Mouse (Mus musculus) megakaryocyte, embryonic 14.5 days (primary cell): ENCODE data around the gene Gm5580. TPM values are rescaled to one million over a fixed set of nuclear protein-coding genes. Genes with fewer than 3 reads are reported as not detected.
"Not testable (repeated sequence)": the region's sequence is repeated elsewhere in the genome, so short reads cannot be mapped to it uniquely, and the experiment has no call there.

Experiments used
- H3K27me3 ChIP-seq: replicated peaks from 2 replicates; pipeline ENCODE3; 2012; ENCODE audit warnings: inconsistent platforms
- H3K36me3 ChIP-seq: replicated peaks from 2 replicates; pipeline ENCODE3; 2012; ENCODE audit warnings: low read length, inconsistent platforms, mixed read lengths
- H3K4me1 ChIP-seq: 2 replicates; pipeline ENCODE4 v1.6.1; 2012; ENCODE audit warnings: inconsistent platforms
- H3K4me3 ChIP-seq: replicated peaks from 2 replicates; pipeline ENCODE3; 2012; ENCODE audit warnings: moderate library complexity, mild to moderate bottlenecking, inconsistent platforms
- H3K9me3 ChIP-seq: 2 replicates; pipeline ENCODE4 v1.6.1; 2012; ENCODE audit warnings: inconsistent platforms
- FLI1 ChIP-seq: IDR thresholded peaks from 2 replicates; pipeline ENCODE4 v1.6.1; 2012; ENCODE audit warnings: low read length, inconsistent platforms, mixed read lengths
- GATA1 ChIP-seq: IDR thresholded peaks from 3 replicates; pipeline ENCODE4 v1.6.1; 2012; ENCODE audit warnings: mixed read lengths, low read length, inconsistent platforms, borderline replicate concordance
- polyA plus RNA-seq: library from polyadenylated mRNA; stranded (reverse); fragments of >175 nt; gene quantifications from 2 replicates; pipeline ENCODE4 v1.2.3, GENCODE M21; 2012; ENCODE audit warnings: low replicate concordance; ENCODE audit not compliant: insufficient read depth

Gene Gm5580
- polyA plus RNA-seq: 0.07 TPM in 1 of 2 replicates, not detected in the other

DNA sequence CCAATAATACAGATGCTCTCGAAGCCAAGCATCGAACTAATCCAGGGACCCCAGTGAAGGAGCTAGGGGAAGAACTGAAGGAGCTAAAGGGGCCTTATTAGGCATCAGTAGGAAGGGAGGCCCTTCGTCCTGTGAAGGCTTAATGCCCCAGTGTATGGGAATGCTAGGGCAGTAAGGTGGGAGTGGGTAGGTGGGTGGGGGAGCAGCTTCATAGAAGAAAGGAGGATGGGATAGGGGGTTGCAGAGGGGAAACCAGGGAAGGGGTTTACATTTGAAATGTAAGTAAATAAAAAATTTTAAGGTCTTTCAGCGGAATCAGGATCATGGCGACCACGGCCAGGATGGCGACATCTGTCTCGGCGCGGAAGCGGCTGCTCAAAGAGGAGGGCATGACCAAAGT lies at the start of gene Gm5580:
Gene Gm5580, plus strand, starts transcription at position 301 of the 400 bp plus-strand sequence.
- not testable (repeated sequence) for H3K36me3 ChIP-seq, H3K27me3 ChIP-seq, H3K9me3 ChIP-seq, H3K4me3 ChIP-seq
- peaks cover 18% of the 10 kb centered on the region for H3K4me1 ChIP-seq

DNA sequence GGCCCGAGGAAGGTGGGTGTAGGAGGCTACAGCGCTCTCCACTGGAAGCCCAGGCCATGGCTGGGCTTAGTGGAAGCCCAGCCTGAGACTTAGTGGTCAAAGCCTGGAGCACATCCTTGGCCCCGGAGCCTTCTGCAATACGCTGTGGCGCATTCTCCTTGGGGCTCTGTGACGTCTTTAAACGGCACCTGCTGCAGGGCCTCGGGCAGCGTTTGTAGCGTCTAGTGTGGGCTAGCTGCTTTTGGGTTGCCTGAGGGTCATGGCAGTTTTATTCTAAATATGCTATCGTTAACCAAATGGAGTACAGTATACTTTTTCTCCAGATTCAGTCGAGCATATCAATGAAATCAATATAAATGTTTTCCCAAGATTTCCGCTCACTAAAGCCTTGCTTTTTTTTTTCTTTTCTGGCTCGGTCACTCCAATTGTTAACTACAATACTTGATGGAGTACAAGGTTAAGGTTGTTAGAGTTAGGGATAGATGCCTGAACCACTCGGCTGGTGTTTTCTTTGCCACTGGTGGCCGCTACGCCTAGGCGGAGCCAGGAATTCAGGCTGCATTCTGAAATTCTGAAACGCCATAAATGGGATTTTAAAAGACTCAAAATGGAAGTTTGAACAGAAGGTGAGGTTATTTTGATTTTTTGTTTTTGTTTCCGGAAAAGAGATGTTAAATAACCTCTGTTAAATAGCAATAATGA lies 44.5 kb upstream of the Gm5580 start, which contains the start of gene Olfr212:
Gene Olfr212, plus strand, starts transcription at position 215 of the 702 bp plus-strand sequence.
- H3K36me3 ChIP-seq, H3K4me1 ChIP-seq, H3K27me3 ChIP-seq, H3K4me3 ChIP-seq: not testable (repeated sequence)
- H3K9me3 ChIP-seq: peaks cover 41% of the 10 kb centered on the region

DNA sequence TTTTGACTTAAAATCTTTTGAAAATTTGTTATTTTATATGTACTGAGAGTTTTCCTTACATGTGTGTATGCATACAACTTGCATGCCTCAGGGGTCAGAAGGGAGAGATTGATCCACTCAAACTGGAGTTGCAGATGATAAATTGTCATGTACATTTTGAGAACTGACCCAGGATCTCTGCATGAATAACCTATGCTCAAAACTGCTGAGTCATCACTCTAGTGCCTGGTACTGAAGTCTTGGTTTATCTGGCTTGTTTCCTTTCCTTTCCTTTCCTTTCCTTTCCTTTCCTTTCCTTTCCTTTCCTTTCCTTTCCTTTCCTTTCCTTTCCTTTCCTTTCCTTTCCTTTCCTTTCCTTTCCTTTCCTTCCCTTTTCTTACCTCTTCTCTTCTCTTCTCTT lies 36.1 kb upstream of the Gm5580 start:
- peaks cover 6% of the 10 kb centered on the region for H3K9me3 ChIP-seq
- H3K36me3 ChIP-seq: no peaks in the 10 kb centered on the region
- no peaks in the 10 kb centered on the region for H3K4me1 ChIP-seq
- TF ChIP-seq GATA1 (no peak), FLI1 (no peak)
- peaks cover 2% of the 10 kb centered on the region for H3K27me3 ChIP-seq
- H3K4me3 ChIP-seq: no peak overlapping the region

DNA sequence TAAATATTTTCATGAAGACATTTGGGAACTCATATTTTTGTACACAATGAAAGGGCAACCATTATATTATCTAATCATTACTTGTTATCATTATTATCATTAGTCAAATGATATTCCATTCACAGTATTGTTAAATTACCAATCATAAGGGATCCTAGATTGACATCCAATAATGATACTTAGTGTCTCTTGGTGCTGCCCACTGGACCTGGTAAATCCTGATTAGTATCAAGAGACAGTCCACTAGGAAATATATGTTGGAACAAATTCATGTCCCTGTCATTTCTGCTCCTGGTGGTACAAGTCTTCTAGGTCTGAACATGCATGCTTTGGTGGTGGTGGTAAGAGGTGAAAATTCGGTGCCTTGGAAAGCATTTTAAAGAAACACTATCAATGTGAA lies 12.8 kb upstream of the Gm5580 start, which contains the start of gene Olfr213:
Gene Olfr213, plus strand, starts transcription at position 301 of the 400 bp plus-strand sequence.
- TF ChIP-seq GATA1 (no peak), FLI1 (no peak)
- H3K9me3 ChIP-seq: 0 out of 2 replicates have a peak, but pooled peaks cover 4% of the 10 kb centered on the region

DNA sequence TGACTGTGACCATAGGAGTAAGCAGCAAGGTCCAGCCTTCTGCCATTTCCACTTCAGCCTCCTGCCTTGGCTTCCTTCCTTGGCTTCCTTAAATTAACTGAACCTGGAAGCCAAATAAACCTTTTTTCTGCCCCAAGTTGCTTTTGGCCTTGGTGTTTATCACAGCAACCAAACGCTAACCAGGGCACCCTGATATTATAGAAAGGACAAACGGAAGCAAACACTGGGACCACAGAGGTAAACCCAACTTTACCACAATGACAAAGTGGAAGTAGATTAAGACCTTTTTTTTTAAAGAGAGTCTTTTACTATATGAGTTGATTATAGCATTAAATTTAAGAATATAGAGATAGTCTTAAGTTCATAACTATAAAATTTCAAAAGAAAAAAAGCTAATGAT lies 8.4 kb upstream of the Gm5580 start:
- Histone ChIP-seq H3K9me3 (no peaks in the 10 kb centered on the region), H3K4me3 (no peak overlapping the region), H3K36me3 (no peaks in the 10 kb centered on the region), H3K4me1 (peaks cover 34% of the 10 kb centered on the region), H3K27me3 (no peaks in the 10 kb centered on the region)
- TF ChIP-seq GATA1 (no peak), FLI1 (no peak)

More for the DNA sequence above, 12.8 kb upstream of the Gm5580 start, which contains the start of gene Olfr213:
- Histone ChIP-seq H3K27me3 (no peaks in the 10 kb centered on the region), H3K4me3 (no peak within 1 kb of the TSS), H3K36me3 (no peaks in the 10 kb centered on the region), H3K4me1 (peaks cover 12% of the 10 kb centered on the region)

DNA sequence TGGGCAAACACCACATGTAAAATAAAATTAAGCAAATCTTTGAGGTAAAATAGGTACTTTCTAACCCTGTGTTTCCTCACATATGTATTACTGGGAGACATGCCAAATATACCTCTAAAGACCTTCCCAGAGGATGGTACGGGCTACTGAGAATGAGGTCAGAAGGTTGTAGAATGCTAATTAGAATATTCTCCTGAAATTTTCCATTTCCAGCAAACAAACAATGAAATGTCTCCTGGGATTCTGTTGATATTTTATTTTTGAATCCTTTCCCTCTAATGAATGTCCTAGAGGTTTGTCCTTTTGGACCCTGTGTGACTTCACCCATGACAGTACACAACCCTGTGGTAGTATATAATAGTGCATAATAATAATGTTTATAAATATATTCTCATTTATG lies 3.0 kb downstream of the Gm5580 start, which contains the start of gene Olfr214:
Gene Olfr214, plus strand, starts transcription at position 301 of the 400 bp plus-strand sequence.
- Histone ChIP-seq H3K9me3 (peaks cover 9% of the 10 kb centered on the region), H3K4me1 (0 out of 2 replicates have a peak, but pooled peaks cover 4% of the 10 kb centered on the region), H3K4me3 (no peak within 1 kb of the TSS), H3K27me3 (peaks cover 7% of the 10 kb centered on the region), H3K36me3 (no peaks in the 10 kb centered on the region)
- TF ChIP-seq FLI1 (no peak), GATA1 (no peak)

DNA sequence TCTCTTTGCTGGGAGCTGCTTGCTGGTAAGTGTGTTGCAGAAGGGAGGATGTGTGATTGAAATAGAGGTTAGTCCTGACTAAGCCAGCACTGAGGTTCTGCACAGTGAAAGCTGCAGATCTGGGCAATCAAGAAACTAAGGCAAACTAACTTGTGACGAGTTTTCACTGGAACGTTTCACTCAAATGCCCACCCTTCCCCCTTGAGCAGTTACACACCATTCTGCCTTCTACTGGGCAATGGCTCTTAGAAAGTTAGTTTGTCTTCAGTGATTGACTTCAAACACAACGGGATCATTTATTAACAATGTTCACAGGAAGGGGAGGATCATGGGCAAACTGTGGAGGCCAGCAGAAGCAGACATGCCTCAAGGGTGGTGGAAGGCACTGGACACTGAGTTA lies 4.0 kb downstream of the Gm5580 start:
- H3K4me3 ChIP-seq: no peak overlapping the region
- H3K9me3 ChIP-seq: peaks cover 9% of the 10 kb centered on the region
- H3K27me3 ChIP-seq: peaks cover 7% of the 10 kb centered on the region
- H3K36me3 ChIP-seq: no peaks in the 10 kb centered on the region
- 0 out of 2 replicates have a peak, but pooled peaks cover 4% of the 10 kb centered on the region for H3K4me1 ChIP-seq
- TF ChIP-seq FLI1 (no peak), GATA1 (no peak)

DNA sequence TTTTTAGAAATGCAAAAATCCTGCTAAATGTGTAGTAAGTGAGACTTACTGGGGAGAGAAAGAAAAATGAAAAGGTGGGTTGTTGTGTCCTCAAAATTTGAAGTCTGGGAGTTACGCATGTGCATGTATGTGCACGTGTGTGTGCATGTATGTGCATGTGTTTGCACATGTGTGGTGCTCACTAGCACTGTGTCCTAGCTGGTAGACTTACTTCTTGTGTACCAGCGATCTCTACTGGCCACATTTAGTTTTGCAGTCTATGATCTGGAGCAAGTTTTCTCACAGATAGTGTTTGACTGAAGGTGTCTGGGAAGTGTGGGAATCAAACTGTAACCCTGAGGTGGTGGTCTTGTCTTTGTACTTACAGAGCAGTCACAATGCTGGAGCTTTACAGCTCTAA lies 18.9 kb downstream of the Gm5580 start:
- Histone ChIP-seq H3K27me3 (peaks cover 5% of the 10 kb centered on the region), H3K4me3 (no peak overlapping the region), H3K4me1 (peaks cover 7% of the 10 kb centered on the region), H3K36me3 (no peaks in the 10 kb centered on the region), H3K9me3 (peaks cover 3% of the 10 kb centered on the region)
- TF ChIP-seq FLI1: no peak
- no peak for TF ChIP-seq GATA1

DNA sequence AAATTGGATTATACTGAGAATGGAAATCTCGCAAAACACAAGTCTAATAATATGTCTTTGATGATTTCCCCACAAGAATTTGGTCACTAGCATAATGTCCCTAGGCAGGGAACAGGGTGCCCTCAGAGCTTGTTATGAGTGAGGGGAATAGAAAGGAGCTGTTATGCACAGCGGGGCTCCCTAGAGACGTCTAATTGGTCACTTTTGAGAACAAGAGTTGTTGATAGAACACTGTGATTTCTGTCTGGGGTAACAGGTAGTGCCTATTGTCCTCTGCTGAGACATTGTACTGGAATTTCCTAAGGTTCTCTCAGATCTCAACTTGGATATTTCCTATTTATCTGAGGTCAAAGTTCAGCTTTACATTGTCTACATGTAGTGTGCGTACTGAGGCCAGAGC lies 33.2 kb downstream of the Gm5580 start, which contains the start of gene Olfr215:
Gene Olfr215, minus strand, starts transcription at position 101 of the 400 bp plus-strand sequence.
- H3K4me3 ChIP-seq: no peak within 1 kb of the TSS
- TF ChIP-seq GATA1 (no peak), FLI1 (no peak)
- H3K36me3 ChIP-seq: no peaks in the 10 kb centered on the region
- no peaks in the 10 kb centered on the region for H3K9me3 ChIP-seq
- peaks cover 3% of the 10 kb centered on the region; the same call in 1 of the 2 replicates for H3K4me1 ChIP-seq
- peaks cover 13% of the 10 kb centered on the region for H3K27me3 ChIP-seq

DNA sequence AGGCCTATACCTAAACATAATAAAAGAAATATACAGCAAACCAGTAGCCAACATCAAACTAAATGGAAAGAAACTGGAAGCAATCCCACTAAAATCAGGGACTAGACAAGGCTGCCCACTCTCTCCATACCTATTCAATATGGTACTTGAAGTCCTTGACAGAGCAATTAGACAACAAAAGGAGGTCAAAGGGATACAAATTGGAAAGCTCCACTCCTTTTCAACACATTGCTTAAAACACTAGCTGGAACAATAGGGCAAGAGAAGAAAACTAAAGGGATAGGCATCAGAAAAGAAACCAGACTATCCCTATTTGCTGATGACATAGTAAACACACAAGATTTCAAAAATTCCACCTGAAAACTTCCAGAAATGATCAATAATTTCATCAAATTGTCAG lies 50.0 kb downstream of the Gm5580 start:
- not testable (repeated sequence) for H3K36me3 ChIP-seq, H3K9me3 ChIP-seq, H3K4me3 ChIP-seq, H3K4me1 ChIP-seq, H3K27me3 ChIP-seq

Other genes starting within 250 kb of the Gm5580 start
- gene March8, start 213.1 kb upstream of the Gm5580 start, polyA plus RNA-seq: 3.4 and 8.1 TPM in 2 replicates
- 43.4 and 50.4 TPM in 2 replicates for gene Alox5, start 90.0 kb upstream of the Gm5580 start, polyA plus RNA-seq
- 0.44 TPM in 1 of 2 replicates, not detected in the other for gene Olfr211, start 62.0 kb upstream of the Gm5580 start, polyA plus RNA-seq
- not detected in 2 replicates for gene Olfr212, start 44.6 kb upstream of the Gm5580 start, polyA plus RNA-seq
- not detected in 2 replicates for gene Olfr213, start 12.7 kb upstream of the Gm5580 start, polyA plus RNA-seq
- not detected in 2 replicates for gene Olfr214, start 3.1 kb downstream of the Gm5580 start, polyA plus RNA-seq
- not detected in 2 replicates for gene Olfr215, start 33.1 kb downstream of the Gm5580 start, polyA plus RNA-seq
- 4.4 and 4.8 TPM in 2 replicates for gene Zfp422, start 77.9 kb downstream of the Gm5580 start, polyA plus RNA-seq
- 0.51 TPM in 1 of 2 replicates, not detected in the other for gene Depp1, start 99.5 kb downstream of the Gm5580 start, polyA plus RNA-seq
- gene Rassf4, start 122.8 kb downstream of the Gm5580 start, polyA plus RNA-seq: 0.50 and 8.8 TPM in 2 replicates
- not detected in 2 replicates for gene Tmem72, start 165.8 kb downstream of the Gm5580 start, polyA plus RNA-seq